Mouse (Mus musculus) midbrain, embryonic 12.5 days (tissue): Measurements from ENCODE around the gene Sectm1a. TPM values are rescaled to one million over a fixed set of nuclear protein-coding genes. Genes with fewer than 3 reads are reported as not detected.
"Not testable (repeated sequence)": the region's sequence is repeated elsewhere in the genome, so short reads cannot be mapped to it uniquely, and the experiment has no call there.

Experiments used
- ATAC-seq: fragments of 200-750 bp; cut with Nextera tagmentation; 2 replicates; pipeline ENCODE4 v1.8.0; 2017; ENCODE audit warnings: low read depth, moderate TSS enrichment, moderate library complexity; ENCODE audit not compliant: low FRiP score
- H3K27ac ChIP-seq: fragments of 300-500 bp; sonication (generic); replicated peaks from 2 replicates; pipeline ENCODE4 v1.5.1; 2016; ENCODE audit warnings: mild to moderate bottlenecking
- H3K27me3 ChIP-seq: fragments of 300-500 bp; sonication (generic); 2 replicates; pipeline ENCODE4 v1.6.1; 2016; ENCODE audit warnings: mild to moderate bottlenecking
- H3K36me3 ChIP-seq: fragments of 300-500 bp; sonication (generic); 2 replicates; pipeline ENCODE4 v1.6.1; 2016
- H3K4me1 ChIP-seq: fragments of 300-500 bp; sonication (generic); 2 replicates; pipeline ENCODE4 v1.6.1; 2016
- H3K4me2 ChIP-seq: fragments of 300-500 bp; sonication (generic); replicated peaks from 2 replicates; pipeline ENCODE4 v1.6.1; 2016; ENCODE audit warnings: mild to moderate bottlenecking, moderate library complexity
- H3K4me3 ChIP-seq: fragments of 300-500 bp; sonication (generic); 2 replicates; pipeline ENCODE4 v1.5.1; 2016; ENCODE audit warnings: mild to moderate bottlenecking
- H3K9ac ChIP-seq: fragments of 300-500 bp; sonication (generic); replicated peaks from 2 replicates; pipeline ENCODE4 v1.6.1; 2016; ENCODE audit warnings: mild to moderate bottlenecking, moderate library complexity
- H3K9me3 ChIP-seq: fragments of 300-500 bp; sonication (generic); 2 replicates; pipeline ENCODE4 v1.6.1; 2016; ENCODE audit warnings: mild to moderate bottlenecking
- WGBS: fragments of 180-500 bp; shearing (Covaris S2); methylation state at CpG from one replicate; pipeline ENCODE4 v1.1.7; 2016; 5-methylcytosine and 5-hydroxymethylcytosine counted together
- polyA plus RNA-seq: library from polyadenylated mRNA; unstranded; fragments of >200 nt; fragmentation: Nextera tagmentation; extraction: Ambion mirVana; gene quantifications from 2 replicates; pipeline ENCODE4 v1.2.1, GENCODE M21; 2016

Sectm1a gene
- polyA plus RNA-seq, 1 experiment from 2014 or later: not detected

DNA sequence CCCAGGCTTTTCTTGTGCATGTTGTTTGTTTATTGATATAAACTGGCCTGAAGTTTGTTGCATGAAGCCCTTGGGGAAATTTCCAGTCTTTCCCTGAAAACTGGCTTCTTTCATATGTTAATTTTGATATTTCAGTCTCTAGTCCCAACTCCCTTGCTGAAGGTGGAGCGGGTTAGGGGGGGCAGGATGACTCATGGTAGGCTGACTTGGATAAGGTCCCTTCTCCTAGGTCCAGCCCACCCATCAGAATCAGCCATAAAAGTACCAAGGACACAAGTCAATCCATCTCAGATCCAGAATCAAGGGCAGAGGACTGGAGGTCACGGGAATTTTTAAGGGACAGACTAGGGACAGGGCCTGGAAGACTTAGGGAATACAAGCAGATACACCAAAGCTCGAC, 30.0 kb upstream of the Sectm1a start:
- WGBS: 91% methylated on average over 3 of the region's 3 CpGs

DNA sequence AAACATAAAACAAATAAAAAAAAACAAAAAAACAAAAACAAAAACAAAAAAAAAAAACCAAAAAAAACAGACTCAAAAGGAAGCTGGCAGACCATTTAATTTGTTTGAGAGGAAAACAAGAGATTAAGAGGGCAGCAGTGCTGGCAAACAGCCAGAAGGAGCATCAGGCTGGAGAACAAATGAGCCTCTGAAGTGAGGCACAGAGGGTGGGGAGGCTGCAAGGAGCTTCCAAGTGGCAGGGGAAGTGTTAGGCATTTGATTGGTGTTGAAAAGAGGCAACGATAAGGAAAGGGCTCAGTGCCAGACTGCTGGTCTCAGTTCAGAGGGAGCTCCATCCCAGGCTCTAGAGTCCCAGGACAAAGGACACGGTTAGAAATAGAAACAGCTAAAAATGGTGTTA, 29.0 kb upstream of the Sectm1a start:
- H3K4me1 ChIP-seq: 0 out of 2 replicates have a peak, but pooled peaks cover 2% of the 10 kb centered on the region
- no peaks in the 10 kb centered on the region for H3K36me3 ChIP-seq
- no peaks in the 10 kb centered on the region for H3K27me3 ChIP-seq
- H3K4me2 ChIP-seq: no peak overlapping the region
- no peak overlapping the region for H3K27ac ChIP-seq
- no peak overlapping the region for H3K9ac ChIP-seq
- H3K9me3 ChIP-seq: no peaks in the 10 kb centered on the region
- ATAC-seq: no peak
- 9% methylated on average over 2 of the region's 2 CpGs for WGBS
- no peak overlapping the region for H3K4me3 ChIP-seq

More for the DNA sequence above, 30.0 kb upstream of the Sectm1a start:
- H3K9ac ChIP-seq: no peak overlapping the region
- 0 out of 2 replicates have a peak, but pooled peaks cover 2% of the 10 kb centered on the region for H3K4me1 ChIP-seq
- no peaks in the 10 kb centered on the region for H3K36me3 ChIP-seq
- no peak for ATAC-seq
- H3K27me3 ChIP-seq: no peaks in the 10 kb centered on the region
- no peak overlapping the region for H3K4me3 ChIP-seq
- no peak overlapping the region for H3K4me2 ChIP-seq
- H3K9me3 ChIP-seq: no peaks in the 10 kb centered on the region
- no peak overlapping the region for H3K27ac ChIP-seq

DNA sequence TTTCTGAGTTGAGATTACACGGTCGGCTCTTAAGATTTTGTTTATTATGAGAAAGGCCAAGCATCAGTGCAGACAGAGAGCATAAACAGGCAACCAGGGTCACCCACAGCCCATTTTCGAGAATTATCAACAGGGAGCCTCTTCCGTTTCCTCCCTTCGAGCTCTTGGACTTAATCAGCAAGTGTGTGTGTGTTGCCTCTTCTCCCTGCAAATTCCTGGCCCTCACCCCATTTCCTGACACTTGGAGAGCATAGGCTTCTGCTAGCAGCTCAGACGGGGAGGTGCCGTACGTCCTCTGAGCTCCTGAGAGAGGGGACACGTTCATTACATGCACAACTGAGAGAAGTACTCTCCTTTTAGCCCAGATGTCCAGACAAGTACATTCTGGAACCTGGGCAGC, 27.0 kb upstream of the Sectm1a start:
- Histone ChIP-seq H3K36me3 (no peaks in the 10 kb centered on the region), H3K27me3 (no peaks in the 10 kb centered on the region), H3K4me3 (no peak overlapping the region), H3K4me2 (no peak overlapping the region), H3K9me3 (no peaks in the 10 kb centered on the region), H3K27ac (no peak overlapping the region), H3K4me1 (0 out of 2 replicates have a peak, but pooled peaks cover 2% of the 10 kb centered on the region), H3K9ac (no peak overlapping the region)
- 79% methylated on average over 9 of the region's 9 CpGs for WGBS
- ATAC-seq: no peak

DNA sequence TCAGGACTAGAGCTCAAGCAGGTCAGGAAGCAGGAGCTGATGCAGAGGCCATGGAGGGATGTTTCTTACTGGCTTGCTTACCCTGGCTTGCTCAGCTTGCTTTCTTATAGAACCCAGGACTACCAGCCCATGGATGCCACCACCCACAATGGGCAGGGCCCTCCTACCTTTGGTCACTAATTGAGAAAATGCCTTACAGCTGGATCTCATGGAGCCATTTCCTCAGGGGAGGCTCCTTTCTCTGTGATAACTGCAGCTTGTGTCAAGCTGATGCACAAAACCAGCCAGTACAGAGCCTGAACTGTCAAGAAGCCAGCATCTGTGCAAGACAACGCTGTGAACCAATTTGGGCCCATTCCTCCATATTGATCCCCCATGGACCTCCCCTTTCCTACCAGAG, 26.2 kb upstream of the Sectm1a start:
- not testable (repeated sequence) for ATAC-seq, H3K4me3 ChIP-seq, H3K27me3 ChIP-seq, H3K9ac ChIP-seq, H3K4me2 ChIP-seq, H3K36me3 ChIP-seq, H3K4me1 ChIP-seq, H3K27ac ChIP-seq, H3K9me3 ChIP-seq
- 96% methylated on average over 1 of the region's 1 CpGs for WGBS

DNA sequence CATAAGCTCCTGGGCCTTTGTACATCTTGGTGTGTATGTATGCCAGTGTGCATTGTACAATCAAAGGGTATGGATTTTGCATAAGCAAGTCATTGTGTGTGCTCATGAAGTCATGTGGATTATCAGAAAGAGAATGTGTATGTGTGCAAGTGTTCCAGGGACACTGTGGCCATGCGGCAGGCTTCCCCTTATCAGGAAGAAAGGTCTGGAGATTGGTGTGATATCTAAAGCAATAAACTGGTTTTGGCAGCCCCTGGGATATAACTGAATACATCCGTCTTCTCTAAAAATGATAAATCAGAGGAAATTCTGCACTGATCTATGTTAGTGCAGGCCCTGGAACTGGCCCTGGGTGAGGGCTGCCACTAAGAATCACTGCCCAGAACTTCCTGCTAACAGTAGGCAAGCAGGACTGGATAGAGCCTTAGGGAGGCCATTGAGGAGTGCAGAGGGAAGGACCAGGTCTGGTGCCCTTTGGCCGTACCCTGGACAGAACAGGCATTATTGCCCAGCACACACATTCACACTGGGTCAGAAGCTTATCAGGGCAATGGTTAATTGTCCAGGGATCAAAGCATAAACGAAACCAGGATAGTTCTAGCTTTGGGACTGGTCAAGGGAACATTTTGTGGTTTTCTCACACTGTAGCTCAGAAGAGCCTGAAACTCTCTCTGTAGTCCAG, 20.2 kb upstream of the Sectm1a start:
- Histone ChIP-seq H3K4me1 (no peaks in the 10 kb centered on the region), H3K9ac (no peak overlapping the region), H3K36me3 (no peaks in the 10 kb centered on the region), H3K9me3 (no peaks in the 10 kb centered on the region), H3K4me3 (no peak overlapping the region), H3K27me3 (no peaks in the 10 kb centered on the region), H3K4me2 (no peak overlapping the region), H3K27ac (no peak overlapping the region)
- WGBS: 90% methylated on average over 4 of the region's 4 CpGs
- ATAC-seq: no peak

DNA sequence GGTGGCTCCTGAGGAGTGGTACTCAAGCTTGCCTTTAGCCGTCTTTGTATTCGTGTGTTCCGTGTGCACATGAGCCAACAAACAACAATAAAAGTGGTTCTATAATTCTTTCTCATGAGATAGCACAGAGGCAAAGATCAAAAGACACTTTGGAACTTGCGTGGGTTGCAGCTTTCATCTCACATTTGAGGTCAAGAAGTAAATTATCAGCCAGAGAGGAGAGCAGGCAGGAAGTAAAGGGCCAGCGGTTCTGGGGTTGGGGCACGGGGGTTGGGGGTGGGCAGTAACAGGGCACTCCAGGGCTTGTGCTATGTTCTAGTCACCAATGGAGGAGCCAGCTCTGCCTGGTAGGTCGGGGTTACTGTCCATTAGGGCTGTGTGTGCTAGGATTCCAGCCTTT, 19.7 kb upstream of the Sectm1a start:
- WGBS: 80% methylated on average over 7 of the region's 7 CpGs
- Histone ChIP-seq H3K9me3 (no peaks in the 10 kb centered on the region), H3K4me1 (no peaks in the 10 kb centered on the region), H3K36me3 (no peaks in the 10 kb centered on the region), H3K27me3 (no peaks in the 10 kb centered on the region), H3K4me2 (no peak overlapping the region), H3K9ac (no peak overlapping the region), H3K4me3 (no peak overlapping the region), H3K27ac (no peak overlapping the region)
- no peak for ATAC-seq

DNA sequence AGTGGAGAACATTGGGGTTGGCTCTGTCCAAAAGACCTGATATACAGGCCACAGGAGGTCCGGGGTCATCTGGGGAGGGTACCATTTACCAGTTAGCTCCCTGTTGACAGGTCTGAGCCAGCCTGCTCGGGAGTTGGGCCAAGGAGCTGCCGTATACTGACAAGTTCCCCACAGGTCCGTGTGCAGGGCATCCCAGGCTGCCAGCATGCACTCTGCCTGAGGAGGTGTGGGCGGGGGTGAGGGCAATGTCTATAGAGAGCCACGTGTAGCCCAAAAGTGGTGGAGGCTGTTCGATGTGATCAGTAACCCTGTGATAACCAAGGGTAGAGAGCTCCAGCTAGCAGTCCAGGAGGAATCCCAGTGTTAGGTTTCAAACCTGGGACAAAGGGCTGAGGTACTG, 18.7 kb upstream of the Sectm1a start:
- Histone ChIP-seq H3K9me3 (no peaks in the 10 kb centered on the region), H3K36me3 (no peaks in the 10 kb centered on the region), H3K9ac (no peak overlapping the region), H3K27ac (no peak overlapping the region), H3K4me2 (no peak overlapping the region), H3K4me1 (no peaks in the 10 kb centered on the region), H3K4me3 (no peak overlapping the region), H3K27me3 (no peaks in the 10 kb centered on the region)
- WGBS: 82% methylated on average over 7 of the region's 7 CpGs
- no peak for ATAC-seq

DNA sequence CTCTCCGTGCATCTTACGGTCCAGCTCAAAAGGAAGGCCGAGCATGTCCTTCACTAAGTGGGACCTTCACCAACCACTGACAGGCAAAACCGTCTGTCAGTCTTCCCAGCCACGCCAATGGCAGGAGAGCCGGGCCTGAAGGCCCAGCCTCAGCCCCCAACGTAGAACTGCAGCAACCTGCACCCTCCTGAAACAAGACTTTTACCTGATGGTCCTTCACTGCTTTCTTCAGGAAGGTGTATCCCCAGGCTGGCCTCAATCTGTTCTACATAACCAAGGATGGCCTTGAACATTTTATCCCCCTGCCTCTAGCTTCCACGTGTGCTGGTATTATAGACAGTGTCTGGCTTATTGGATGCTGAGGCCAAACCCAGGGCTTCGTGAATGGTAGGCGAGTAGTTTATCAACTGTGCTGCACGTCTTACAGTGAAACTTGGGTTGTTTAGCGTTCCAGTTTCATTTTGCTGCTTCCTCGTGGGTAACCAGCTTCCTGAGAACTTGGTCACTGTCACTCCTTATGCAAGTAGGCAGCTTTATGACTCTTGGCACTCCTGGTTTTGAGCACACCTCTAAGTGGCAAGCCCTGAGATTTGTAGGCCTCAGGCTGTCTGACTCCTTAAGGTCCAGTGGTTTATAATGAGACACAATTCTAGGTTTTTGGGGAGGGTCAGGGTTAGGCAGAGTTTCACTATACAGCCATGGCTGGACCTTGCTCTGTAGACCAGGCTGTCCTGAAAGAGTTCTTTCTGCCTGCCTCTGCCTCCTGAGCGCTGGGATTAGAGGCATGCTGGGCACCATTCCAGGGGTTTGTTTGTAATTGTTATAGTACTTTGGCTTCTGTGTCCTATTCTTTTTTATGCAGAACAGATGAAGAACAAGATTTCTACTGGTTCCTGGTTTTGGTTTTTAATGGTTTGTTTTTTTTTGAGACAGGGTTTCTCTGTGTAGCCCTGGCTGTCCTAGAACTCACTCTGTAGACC, 11.9 kb upstream of the Sectm1a start:
- Histone ChIP-seq H3K9ac (no peak overlapping the region), H3K36me3 (no peaks in the 10 kb centered on the region), H3K27me3 (no peaks in the 10 kb centered on the region), H3K9me3 (no peaks in the 10 kb centered on the region), H3K27ac (no peak overlapping the region), H3K4me3 (no peak overlapping the region), H3K4me1 (no peaks in the 10 kb centered on the region), H3K4me2 (no peak overlapping the region)
- ATAC-seq: no peak
- whole genome bisulfite sequencing: 88% methylated on average over 14 of the region's 14 CpGs

DNA sequence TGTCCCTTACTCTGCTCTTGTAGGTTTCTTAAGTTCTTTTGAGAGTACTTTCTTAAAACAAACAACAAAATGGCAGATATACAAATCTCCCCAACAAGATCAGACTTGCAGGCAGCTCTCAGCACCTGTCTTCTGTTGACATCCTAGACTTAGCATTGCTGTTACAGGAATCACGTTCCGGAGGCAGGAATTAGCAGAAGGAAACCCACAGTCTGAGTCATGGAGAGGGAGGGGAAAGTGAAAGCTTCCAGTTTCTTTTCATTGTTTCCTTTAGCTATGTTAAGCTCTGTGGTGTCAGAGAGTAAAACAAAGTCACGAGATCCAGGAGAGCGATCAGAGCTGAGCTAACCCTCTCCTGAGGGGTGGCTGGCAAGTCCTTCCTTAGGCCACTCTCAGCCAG, 9.9 kb upstream of the Sectm1a start:
- WGBS: 70% methylated on average over 4 of the region's 4 CpGs
- Histone ChIP-seq H3K9ac (no peak overlapping the region), H3K4me3 (no peak overlapping the region), H3K4me1 (no peaks in the 10 kb centered on the region), H3K27me3 (no peaks in the 10 kb centered on the region), H3K27ac (no peak overlapping the region), H3K9me3 (no peaks in the 10 kb centered on the region), H3K36me3 (no peaks in the 10 kb centered on the region), H3K4me2 (no peak overlapping the region)
- no peak for ATAC-seq

DNA sequence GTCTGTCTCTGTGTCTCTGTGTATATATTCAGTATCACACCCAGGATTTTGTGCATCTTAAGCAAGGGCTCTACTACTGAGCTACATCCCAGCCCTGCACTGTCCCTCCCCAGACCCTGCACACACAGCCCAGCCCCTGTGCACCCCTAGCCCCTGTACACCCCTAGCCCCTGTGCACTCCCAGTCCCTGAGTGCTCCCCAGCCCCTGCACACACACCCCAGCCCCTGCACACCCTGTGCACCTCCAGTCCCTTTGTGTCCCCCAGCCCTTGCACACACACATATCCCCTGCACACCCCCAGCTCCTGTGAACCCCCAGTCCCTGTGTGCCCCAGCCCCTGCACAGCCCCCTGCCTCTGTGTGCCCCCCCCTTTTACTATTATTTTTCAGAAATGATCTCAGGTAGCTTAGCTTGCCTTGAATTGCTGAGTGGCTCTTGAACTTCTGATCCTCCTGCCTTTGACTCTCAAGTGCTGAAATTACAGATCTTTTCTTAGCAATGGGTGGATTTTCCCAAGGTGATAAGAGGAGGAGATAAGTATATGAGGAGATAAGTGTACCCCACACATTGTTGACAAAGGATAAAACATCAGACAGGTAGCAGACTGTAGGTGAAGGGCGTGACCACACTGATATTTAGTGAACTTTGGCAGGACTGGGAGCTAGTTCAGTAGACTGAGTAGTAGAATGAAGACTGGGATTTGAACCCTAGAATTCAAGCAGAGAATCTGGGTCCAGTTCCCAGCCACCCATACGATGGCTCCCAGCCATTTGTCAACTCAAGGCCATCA, 8.9 kb upstream of the Sectm1a start:
- Histone ChIP-seq H3K4me3 (no peak overlapping the region), H3K9ac (no peak overlapping the region), H3K27ac (no peak overlapping the region), H3K4me1 (no peaks in the 10 kb centered on the region), H3K27me3 (no peaks in the 10 kb centered on the region), H3K4me2 (no peak overlapping the region), H3K9me3 (no peaks in the 10 kb centered on the region), H3K36me3 (no peaks in the 10 kb centered on the region)
- 92% methylated on average over 2 of the region's 2 CpGs for WGBS
- no peak for ATAC-seq

DNA sequence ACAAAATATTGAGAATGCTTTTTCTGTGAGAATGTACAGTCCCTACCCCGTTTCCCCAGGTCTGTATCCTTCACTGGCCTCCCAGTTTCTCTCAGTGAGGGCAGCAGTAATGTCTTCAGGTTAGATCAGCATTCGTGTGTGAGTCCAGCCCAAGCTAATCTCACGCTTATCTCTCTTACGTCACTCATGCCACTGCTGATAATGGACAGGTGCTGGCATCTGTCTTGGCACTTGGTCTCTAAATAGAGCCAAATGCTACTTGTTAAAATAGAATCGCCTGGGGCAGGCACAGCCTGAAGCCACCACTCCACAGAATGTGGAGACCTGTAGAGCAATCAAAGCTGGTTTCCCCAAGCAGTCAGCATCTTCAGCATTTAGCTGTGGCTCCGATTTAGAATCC, 8.0 kb upstream of the Sectm1a start:
- no peak for ATAC-seq
- Histone ChIP-seq H3K27ac (no peak overlapping the region), H3K4me2 (no peak overlapping the region), H3K36me3 (no peaks in the 10 kb centered on the region), H3K27me3 (no peaks in the 10 kb centered on the region), H3K9ac (no peak overlapping the region), H3K4me3 (no peak overlapping the region), H3K4me1 (no peaks in the 10 kb centered on the region), H3K9me3 (no peaks in the 10 kb centered on the region)
- 82% methylated on average over 6 of the region's 6 CpGs for WGBS

DNA sequence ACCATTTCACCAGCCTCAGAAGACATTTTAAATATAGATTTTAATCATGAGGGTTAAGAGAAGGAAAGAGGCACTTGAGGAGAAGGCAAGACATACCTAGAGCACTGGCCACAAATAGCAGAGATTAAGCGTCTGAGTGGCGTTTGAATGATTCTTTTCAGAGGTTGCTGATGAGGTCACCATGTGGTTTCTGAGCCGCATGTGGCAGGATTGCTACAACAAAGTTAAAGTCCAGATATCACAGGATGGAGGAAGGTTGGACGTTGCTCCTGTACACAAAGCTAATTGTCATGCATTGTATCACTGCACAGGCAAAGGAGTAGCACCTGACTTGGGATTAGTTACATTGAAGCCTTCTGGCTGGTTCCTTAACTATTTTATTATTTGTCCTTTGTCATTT, 5.3 kb upstream of the Sectm1a start:
- Histone ChIP-seq H3K36me3 (no peaks in the 10 kb centered on the region), H3K4me1 (no peaks in the 10 kb centered on the region), H3K4me3 (no peak overlapping the region), H3K4me2 (no peak overlapping the region), H3K27me3 (no peaks in the 10 kb centered on the region), H3K9me3 (no peaks in the 10 kb centered on the region), H3K27ac (no peak overlapping the region), H3K9ac (no peak overlapping the region)
- 57% methylated on average over 4 of the region's 4 CpGs for WGBS
- ATAC-seq: no peak
